Mouse (Mus musculus) stomach, postnatal 0 days (tissue): ENCODE data around the gene Baat.

Experiments
- CTCF ChIP-seq: IDR thresholded peaks from 2 replicates; pipeline ENCODE4 v1.5.1; 2016; ENCODE audit warnings: antibody characterized with exemption, low read depth, mild to moderate bottlenecking, moderate library complexity
- EP300 ChIP-seq: optimal IDR thresholded peaks from 2 replicates; pipeline ENCODE3; 2016; ENCODE audit warnings: antibody characterized with exemption

- TF ChIP-seq CTCF (no peak), EP300 (no peak)
Observed at GRCm38 (mm10) chr4:49553380-49553779, 47.0 kb upstream of the Baat start.
